Mouse (Mus musculus) thymus, postnatal 25 days (tissue): Measurements from ENCODE around the gene Cyp4a10.
"Not testable (repeated sequence)": the region's sequence is repeated elsewhere in the genome, so short reads cannot be mapped to it uniquely, and the experiment has no call there.

Experiments
- DNase-seq: peaks from one replicate; pipeline ENCODE4 v3.0.0; 2022

The Cyp4a10 gene

GRCm38 (mm10) chr4:115518000-115518399 lies at the start of gene Cyp4a10:
Gene Cyp4a10, plus strand, starts transcription at chr4:115518264.
- DNase-seq, result not testable (repeated sequence)

GRCm38 (mm10) chr4:115473585-115473984 lies 44.5 kb upstream of the Cyp4a10 start:
- not testable (repeated sequence) for DNase-seq

GRCm38 (mm10) chr4:115476051-115476450 lies 42.0 kb upstream of the Cyp4a10 start:
- DNase-seq, result not testable (repeated sequence)

GRCm38 (mm10) chr4:115481006-115481652 lies 36.9 kb upstream of the Cyp4a10 start:
- no peak for DNase-seq

- no peak for DNase-seq
Measured at GRCm38 (mm10) chr4:115496001-115496400, 22.1 kb upstream of the Cyp4a10 start, which contains the start of gene Cyp4a14. Gene Cyp4a14, minus strand, starts transcription at chr4:115496142.

GRCm38 (mm10) chr4:115497466-115497865 lies 20.6 kb upstream of the Cyp4a10 start:
- DNase-seq, result no peak

GRCm38 (mm10) chr4:115513964-115514363 lies 4.1 kb upstream of the Cyp4a10 start:
- not testable (repeated sequence) for DNase-seq

GRCm38 (mm10) chr4:115519444-115519843 lies 1.4 kb downstream of the Cyp4a10 start:
- DNase-seq, result no peak

- DNase-seq, result no peak
Measured at GRCm38 (mm10) chr4:115521766-115522165, 3.7 kb downstream of the Cyp4a10 start.

- no peak for DNase-seq
Measured at GRCm38 (mm10) chr4:115545101-115545500, 27.0 kb downstream of the Cyp4a10 start.

- no peak for DNase-seq
Measured at GRCm38 (mm10) chr4:115546141-115546828, 28.2 kb downstream of the Cyp4a10 start.

- no peak for DNase-seq
Measured at GRCm38 (mm10) chr4:115552726-115553125, 34.7 kb downstream of the Cyp4a10 start.

GRCm38 (mm10) chr4:115555513-115555912 lies 37.4 kb downstream of the Cyp4a10 start:
- no peak for DNase-seq

GRCm38 (mm10) chr4:115557861-115558561 lies 39.9 kb downstream of the Cyp4a10 start:
- no peak for DNase-seq

- not testable (repeated sequence) for DNase-seq
Measured at GRCm38 (mm10) chr4:115561236-115561635, 43.2 kb downstream of the Cyp4a10 start.

GRCm38 (mm10) chr4:115563401-115563800 lies 45.3 kb downstream of the Cyp4a10 start, which contains the start of gene Cyp4a31:
Gene Cyp4a31, plus strand, starts transcription at chr4:115563649.
- no peak for DNase-seq

- DNase-seq, result not testable (repeated sequence)
Measured at GRCm38 (mm10) chr4:115564469-115565225, 46.6 kb downstream of the Cyp4a10 start.

- DNase-seq, result no peak
Measured at GRCm38 (mm10) chr4:115575255-115575654, 57.2 kb downstream of the Cyp4a10 start.

GRCm38 (mm10) chr4:115575776-115576175 lies 57.7 kb downstream of the Cyp4a10 start:
- DNase-seq, result no peak

- DNase-seq, result no peak
Measured at GRCm38 (mm10) chr4:115583036-115583435, 65.0 kb downstream of the Cyp4a10 start.
